Mouse (Mus musculus): ENCODE data around the gene Tcam1.
"Not testable (repeated sequence)": the region's sequence is repeated elsewhere in the genome, so short reads cannot be mapped to it uniquely, and the experiment has no call there.

The Tcam1 gene

DNA sequence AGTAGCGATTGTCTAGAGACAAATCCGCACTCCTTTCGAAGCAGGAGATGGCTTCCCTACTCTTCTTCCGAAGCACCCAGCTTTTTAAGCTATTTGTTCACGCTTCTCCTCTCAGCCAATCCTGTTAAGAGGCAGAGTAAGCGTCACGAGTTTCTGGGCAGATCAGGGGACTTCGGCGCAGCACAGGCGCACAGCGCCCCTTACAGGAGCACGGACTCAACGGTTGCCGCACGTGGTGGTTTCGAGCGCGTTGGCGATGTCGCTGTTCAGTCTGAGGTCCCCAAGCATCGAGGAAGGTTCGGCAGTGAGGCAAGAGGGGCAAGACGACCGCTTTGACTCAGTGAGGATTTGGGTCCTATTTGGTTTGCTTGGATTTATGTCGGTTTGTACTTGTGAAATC lies at the start of gene Tcam1:
TSS of gene Tcam1 (plus strand) at position 219 of the 400 bp plus-strand sequence.
- peak; percentile 93 for DNase-seq

DNA sequence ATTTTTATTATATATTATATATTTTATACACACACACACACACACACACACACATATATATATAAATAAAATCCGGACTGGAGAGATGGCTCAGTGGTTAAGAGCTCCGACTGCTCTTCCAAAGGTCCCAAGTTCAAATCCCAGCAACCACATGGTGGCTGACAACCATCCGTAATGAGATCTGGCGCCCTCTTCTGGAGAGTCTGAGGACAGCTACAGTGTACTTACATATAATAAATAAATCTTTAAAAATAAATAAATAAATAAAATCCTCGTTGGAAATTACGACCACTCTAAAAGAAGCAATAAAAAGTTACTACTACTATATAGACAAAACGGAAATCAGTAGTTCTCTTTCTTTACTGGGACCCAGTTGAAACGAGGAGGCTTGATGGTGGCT lies 42.5 kb upstream of the Tcam1 start:
- DNase-seq, result not testable (repeated sequence)

DNA sequence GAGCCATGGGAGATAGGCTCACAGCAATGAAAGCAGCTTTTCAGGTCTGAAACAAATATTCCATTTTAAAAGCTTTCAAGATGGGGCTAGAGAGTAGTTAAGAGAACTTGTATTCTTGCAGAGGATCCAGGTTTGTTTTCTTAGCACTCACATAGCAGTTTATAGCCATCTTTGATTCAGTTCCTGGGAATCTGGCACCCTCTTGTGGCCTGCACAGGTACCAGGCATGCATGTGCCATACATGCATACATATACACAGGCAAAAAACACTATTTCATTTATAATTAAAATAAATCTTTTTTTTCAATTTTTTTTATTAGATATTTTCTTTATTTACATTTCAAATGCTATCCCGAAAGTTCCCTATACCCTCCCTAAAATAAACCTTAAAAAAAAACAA lies 29.6 kb upstream of the Tcam1 start:
- peak; percentile 21 for DNase-seq

DNA sequence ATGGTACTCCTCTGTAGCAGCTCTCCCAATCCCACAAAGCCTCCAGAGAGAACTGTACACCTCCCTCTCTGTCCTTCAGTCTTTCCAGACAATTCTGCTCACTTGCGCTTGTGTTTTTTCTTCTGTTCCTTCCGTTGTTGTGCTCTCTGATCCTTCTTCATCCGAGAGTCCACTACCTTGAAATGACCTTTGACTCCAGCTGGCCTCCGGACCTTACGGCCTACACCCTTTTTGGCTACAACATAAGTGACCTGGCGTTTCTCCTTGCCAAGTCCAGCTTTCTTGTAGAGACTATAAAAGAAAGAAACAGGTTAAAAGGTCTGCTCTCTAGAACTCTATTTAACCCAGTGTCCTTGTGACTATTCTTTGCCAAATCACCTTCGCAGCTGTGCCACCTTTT lies 27.1 kb upstream of the Tcam1 start:
- DNase-seq, result no peak

DNA sequence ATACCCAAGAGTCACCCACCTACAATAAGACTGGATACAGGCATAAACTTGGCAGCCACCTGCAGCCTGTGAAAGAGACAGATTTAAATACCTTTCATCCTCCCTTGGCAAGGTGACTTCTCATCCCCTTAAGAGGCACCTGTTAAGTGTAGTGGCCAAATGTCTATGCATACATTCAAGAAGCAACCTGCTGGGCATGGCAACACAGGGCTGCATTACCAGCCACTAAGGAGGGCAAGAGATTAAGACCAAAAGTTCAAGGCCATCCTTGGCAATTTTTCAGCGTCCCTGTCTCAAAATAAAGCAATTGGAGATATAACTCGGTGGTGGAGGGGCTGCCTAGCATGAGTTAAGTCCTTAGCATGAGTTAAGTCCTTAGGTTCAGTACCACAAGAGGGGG lies 21.7 kb upstream of the Tcam1 start:
- DNase-seq, result no peak

DNA sequence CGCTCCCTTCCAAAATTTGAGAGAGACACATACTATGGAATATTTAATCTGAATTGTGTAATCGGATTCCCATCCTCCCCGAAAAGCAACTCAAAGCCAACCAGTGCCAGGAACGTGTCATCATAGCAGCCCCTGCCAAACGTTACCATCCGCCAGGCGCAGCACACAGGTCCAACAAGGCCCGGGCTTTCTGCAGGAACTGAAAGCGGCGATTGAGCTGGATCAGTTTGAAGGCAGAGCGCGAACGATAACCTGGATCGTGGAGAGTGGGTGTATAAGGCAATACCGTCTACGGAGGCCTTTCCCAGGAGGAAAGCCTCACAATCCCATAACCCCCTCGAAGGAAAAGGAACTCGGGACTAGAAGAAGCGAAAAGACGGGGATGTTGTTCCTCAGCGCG lies 21.3 kb upstream of the Tcam1 start:
- no peak for DNase-seq

DNA sequence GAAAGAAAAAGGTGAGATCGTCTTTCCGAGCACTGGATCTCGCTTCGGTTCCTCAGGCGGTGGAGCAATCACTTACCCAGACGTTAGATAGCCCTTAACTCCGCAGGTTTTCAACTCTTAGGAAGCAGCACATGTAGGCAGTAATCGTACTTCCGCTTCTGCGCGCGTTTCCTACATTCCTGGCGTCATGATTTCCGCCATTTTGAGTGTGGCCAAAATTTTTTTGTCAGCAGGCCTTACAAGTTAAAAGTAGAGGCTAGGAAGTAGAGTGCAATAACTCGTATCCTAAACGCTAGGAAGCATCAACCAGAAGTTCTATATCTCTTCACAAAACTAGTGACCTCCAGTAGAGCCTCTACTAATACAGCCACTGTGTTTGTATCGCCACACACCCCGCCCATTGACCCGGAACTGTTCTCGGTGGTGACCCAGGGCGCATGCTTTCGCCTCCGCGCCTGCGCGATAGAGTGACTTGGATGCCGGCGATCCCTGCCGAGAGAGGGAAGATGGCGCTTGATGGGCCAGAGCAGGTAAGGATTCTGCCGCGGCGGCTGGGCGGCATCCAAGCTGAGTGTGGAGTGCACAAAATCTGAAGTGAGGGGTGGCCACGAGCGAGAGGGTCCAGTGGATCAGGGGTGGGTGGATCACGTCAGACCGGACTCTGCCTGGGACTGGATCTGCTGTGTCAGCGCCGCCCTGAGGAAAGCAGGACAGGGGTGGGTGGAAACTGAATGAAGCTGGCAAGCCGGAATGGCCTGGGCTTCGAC lies 20.6 kb upstream of the Tcam1 start, which contains the start of the genes Ftsj3 and Psmc5:
TSS of gene Ftsj3 (minus strand) at position 395 of the 767 bp plus-strand sequence.
TSS of gene Psmc5 (plus strand) at position 470 of the 767 bp plus-strand sequence.
- DNase-seq, result peak; percentile 98

DNA sequence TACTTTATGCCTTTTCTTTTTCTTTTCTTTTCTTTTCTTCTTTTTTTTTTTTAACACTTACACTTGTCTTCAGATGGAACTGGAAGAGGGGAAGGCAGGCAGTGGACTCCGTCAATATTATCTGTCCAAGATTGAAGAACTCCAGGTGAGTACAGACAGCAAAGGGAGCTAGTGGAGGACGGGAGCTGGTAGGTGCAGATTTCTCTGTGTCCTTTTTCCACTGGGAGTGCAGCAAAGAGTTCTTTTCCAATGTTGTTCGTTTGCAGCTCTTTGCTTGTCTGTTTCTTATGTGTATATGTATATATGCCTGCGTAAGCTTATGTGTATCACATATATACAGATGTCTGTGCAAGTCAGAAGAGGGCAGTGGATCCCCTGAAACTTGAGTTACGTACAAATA lies 19.7 kb upstream of the Tcam1 start:
- DNase-seq, result no peak

- DNase-seq, result no peak
Observed at GRCm38 (mm10) chr11:106260826-106261450, 15.5 kb upstream of the Tcam1 start.

DNA sequence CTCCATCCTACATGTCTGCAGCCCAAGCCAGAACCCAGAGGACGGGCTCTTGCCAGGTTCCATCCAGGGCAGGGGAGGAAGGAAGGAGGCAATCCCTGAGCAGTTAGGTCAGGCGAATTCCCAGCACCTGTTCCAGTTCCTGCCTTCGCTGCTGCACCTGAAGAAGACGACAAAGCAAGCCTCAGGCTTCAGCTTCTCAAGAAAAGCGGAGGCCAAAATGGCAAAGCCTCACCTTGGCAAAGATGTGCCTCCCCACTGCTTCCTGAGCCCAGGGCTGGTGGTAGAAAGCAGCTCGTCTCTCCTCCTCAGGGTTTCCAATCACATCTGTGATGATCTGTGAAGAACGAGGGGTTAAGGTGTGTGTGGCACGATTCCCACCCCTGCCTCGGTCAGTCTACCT lies 12.5 kb upstream of the Tcam1 start:
- no peak for DNase-seq

- DNase-seq, result no peak
Observed at GRCm38 (mm10) chr11:106264988-106265387, 11.5 kb upstream of the Tcam1 start.

DNA sequence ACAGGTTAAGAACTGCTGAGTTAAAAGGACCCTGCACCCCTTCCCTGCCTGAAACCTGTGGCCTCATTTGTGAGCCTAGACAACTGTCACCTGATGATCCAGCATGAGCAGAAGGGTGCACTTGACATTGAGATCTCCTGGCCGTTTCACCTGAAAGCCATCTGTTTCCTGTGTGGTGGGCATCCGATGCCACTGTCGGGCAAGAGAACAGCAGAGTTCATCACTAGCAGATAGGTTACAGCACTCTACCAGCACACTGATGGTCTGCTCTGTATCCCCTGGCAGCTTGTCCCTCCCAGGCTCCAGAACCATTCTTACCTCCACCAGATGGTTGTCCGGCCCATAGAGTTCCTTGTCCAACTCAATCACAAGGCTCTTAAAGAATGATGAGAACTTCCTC lies 10.9 kb upstream of the Tcam1 start:
- DNase-seq, result no peak

- DNase-seq, result no peak
Observed at GRCm38 (mm10) chr11:106266431-106266830, 10.0 kb upstream of the Tcam1 start.

DNA sequence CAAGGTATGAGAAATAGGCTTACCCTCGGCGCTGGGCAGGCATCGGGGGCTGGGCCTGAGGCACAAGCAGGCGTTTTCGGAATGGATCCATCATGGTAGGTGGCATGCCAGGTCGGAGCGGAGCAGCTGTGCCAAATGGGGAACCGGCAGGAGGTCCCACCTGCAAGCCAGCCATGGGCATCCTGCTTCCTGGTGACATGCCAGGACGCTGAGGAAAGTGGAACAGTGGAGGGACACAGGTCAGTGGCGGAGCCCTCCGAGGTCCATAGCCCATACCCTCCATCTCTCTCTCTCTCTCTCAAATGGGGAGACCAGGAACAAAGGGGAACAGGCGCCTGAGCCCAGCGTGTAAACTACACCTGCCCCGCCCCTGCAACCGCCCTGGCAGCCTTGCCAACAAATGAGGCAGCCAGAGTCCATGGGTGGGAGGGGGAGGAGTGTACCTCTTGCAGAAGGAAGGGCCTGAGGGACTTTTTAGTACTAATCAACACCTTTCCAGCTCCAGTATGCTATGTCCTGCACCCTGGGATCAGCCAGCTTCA lies 9.1 kb upstream of the Tcam1 start:
- DNase-seq, result no peak

DNA sequence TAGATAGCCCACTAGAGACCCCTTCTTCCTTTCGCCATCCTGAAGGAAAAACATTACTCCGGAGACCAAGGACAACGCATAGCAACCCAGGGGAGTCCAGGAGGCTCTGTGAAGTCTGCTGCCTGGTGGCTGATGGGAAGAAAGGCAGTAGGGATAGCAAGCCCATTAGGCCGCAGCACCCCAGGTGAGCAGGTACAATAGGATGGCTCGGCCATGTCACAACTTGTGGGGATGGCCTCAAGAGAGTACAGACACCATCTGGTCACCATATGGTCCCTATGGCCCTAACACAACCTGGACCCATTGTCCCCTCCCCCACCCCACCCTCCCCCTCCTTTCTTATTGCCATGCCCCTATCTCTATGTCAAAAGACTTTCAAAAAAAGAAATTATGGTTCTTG lies 8.6 kb upstream of the Tcam1 start:
- DNase-seq, result no peak

GRCm38 (mm10) chr11:106268326-106269059 lies 8.0 kb upstream of the Tcam1 start:
- DNase-seq, result no peak

DNA sequence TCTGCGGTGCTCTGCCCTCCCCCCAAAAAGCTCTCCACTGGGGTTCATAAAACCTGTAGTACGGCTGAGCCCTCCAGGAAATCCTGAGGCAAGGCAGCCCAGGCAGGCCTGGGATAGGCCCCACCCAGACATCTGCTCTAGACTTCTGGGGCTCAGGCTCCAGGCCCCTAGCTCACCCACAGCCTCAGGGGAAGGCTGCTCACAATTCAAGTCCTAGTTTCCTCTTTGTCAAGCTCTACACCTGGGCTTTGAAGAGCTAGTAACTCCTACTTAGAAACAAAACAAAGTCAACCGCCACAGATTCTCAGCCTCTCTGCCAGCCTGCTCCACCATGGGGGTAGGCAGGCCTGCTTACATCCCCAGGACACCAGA lies 7.4 kb upstream of the Tcam1 start:
- DNase-seq, result peak; percentile 61

DNA sequence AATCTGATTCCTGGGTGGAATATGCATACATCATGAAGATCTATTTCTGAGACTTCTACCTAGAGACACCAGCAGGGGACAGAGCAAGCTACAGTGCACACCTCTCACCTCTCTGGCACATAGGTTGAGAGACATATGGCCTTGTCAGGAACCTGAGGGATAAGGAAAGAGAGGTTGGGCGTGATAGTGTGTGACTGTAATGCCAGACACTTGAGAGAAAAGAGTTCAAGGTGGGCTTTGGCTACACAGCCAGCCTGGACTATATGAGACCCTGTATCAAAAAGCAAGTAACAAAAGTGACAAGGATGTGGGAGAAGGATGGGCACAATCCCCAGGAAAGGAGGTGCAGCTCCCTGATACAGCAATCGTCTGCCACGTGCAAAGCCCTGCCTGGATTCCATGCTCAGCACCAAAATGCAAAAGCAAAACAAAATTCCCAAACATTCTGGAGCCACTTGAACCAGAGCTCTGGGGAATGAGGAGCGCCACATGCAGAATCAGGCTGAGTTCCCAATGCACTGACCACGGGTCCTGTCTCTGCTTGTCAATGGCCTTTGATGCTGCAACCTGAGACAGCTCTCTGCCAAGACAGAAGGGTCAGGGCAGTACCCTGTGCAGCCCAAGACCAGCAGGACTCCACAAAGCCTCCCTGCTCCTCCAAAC lies 5.2 kb upstream of the Tcam1 start:
- DNase-seq, result no peak

GRCm38 (mm10) chr11:106271794-106272643 lies 4.5 kb upstream of the Tcam1 start:
- no peak for DNase-seq

GRCm38 (mm10) chr11:106272644-106273310 lies 3.7 kb upstream of the Tcam1 start, which contains the start of gene Smarcd2:
Gene Smarcd2 (minus strand): TSS chr11:106272972.
- peak; percentile 99 for DNase-seq

- DNase-seq, result no peak
Observed at GRCm38 (mm10) chr11:106273311-106273684, 3.2 kb upstream of the Tcam1 start.
